Comparison of ENCODE assay signal across 23 mouse cellular contexts in the genomic region with DNA sequence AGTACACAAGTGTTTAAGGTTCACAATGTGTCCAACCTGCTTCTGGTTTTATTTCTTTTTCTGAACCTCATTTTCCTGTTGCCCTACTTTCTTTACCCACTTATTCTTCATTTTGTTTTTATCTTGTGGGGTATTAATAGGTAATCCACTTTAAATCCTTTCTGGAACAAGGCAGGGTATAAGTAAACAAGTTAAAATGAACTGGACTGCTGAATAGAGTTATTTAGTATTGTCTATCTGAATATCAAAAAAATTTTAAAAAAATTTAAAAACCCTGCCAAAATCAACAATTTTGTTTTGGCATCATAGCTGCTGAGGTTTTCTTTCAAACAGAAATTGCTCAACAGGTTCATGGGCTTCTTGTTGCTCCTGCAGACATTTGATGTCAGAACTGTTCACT.
A peak's percentile ranks its signal among the peaks of the same experiment; 100 is the strongest.
DNase-seq lines count a peak whose midpoint lies in the region; ATAC-seq and TF ChIP-seq lines count a peak whose summit lies in the region.
"Had no signal": no experiment of that assay in that cellular context is flagged by ENCODE, and none has a peak within 500 bp of the region (broad histone marks: within the 10 kb centered on the region; RNA-seq: fewer than 3 reads in every experiment).

No protein-coding gene starts in this region.

- 0 out of 2 replicates have a peak overlapping the region, but pooled peaks have one; percentile 35 for H3K27ac ChIP-seq in kidney, adult 2 months (ENCODE audit: insufficient read depth, low read depth, low read length)
- H3K27ac ChIP-seq: forebrain, embryonic 12.5 days; forebrain, embryonic 15.5 days; heart, adult 2 months; heart, embryonic 10.5 days; heart, embryonic 13.5 days; hindbrain, embryonic 15.5 days had no signal

- no peaks in the 10 kb centered on the region for H3K36me3 ChIP-seq in kidney, adult 2 months (ENCODE audit: control insufficient read depth, insufficient read depth, low read length)
- H3K36me3 ChIP-seq: forebrain, embryonic 12.5 days; forebrain, embryonic 15.5 days; heart, embryonic 10.5 days; heart, embryonic 13.5 days; hindbrain, embryonic 15.5 days had no signal

- no peak for TF ChIP-seq CTCF in kidney, adult 2 months (conservative IDR thresholded peaks at IDR 0.05; ENCODE audit: insufficient read depth, insufficient read length, low read depth, low read length)

- TF ChIP-seq POLR2A in kidney, adult 2 months (IDR thresholded peaks at IDR 0.05; ENCODE audit: low read depth, low read length), result no peak

- no peaks in the 10 kb centered on the region; the same call in 1 of the 2 replicates for H3K27me3 ChIP-seq in kidney, adult 2 months (replicated peaks; ENCODE audit: control insufficient read depth, insufficient read depth, low read length)
- H3K27me3 ChIP-seq: forebrain, embryonic 12.5 days; forebrain, embryonic 15.5 days; heart, embryonic 13.5 days; hindbrain, embryonic 15.5 days had no signal

- no peak for ATAC-seq in erythroid progenitor cell, adult 5-6 weeks (replicated peaks; ENCODE audit: low FRiP score, poor library complexity, severe bottlenecking)
- ATAC-seq: activated CD4-positive, CD25-positive, alpha-beta regulatory T cell, adult 4 months; CD4-positive, CD25-positive, alpha-beta regulatory T cell, adult 4 months; forebrain, embryonic 15.5 days had no signal

- DNase-seq in kidney, adult 2 months, result no peak
- no peak for DNase-seq in kidney, adult 8-10 months
- peak; percentile 36 for DNase-seq in 3T3-L1 (ENCODE audit: low read depth, low spot score)
- peak; percentile 41 for DNase-seq in adipocyte (ENCODE audit: low spot score)
- no peak for DNase-seq in right cerebral cortex, postnatal 10 days (ENCODE audit: low spot score in 2 of 2)
- DNase-seq: adrenal gland, postnatal 10 days; adrenal gland, postnatal 36 days; B cell, adult 2 months; cerebellum, adult 18-20 months; cerebellum, adult 9-10 months; cerebellum, postnatal 14 days; gastrocnemius, postnatal 25 days; heart, adult 2 months; heart, postnatal 14 days; heart, postnatal 4 days had no signal

- H3K4me3 ChIP-seq in kidney, adult 2 months (ENCODE audit: insufficient read depth, low read depth, low read length), result no peak overlapping the region
- H3K4me3 ChIP-seq: forebrain, embryonic 12.5 days; forebrain, embryonic 15.5 days; heart, adult 2 months; heart, embryonic 10.5 days; heart, embryonic 13.5 days; hindbrain, embryonic 15.5 days had no signal

- peaks cover 12% of the 10 kb centered on the region for H3K4me1 ChIP-seq in kidney, adult 2 months (ENCODE audit: control insufficient read depth, insufficient read depth, low read length)
- H3K4me1 ChIP-seq: forebrain, embryonic 12.5 days; forebrain, embryonic 15.5 days; hindbrain, embryonic 15.5 days had no signal

Comparison
In these comparisons a context has a peak if more than half of its experiments do, and no peak if none do; other contexts are left out.
1. DNase-seq: peak in 3T3-L1 (single experiment) and adipocyte (single experiment); none in kidney, adult 2 months (single experiment), kidney, adult 8-10 months (0 of 2) and right cerebral cortex, postnatal 10 days (0 of 2).